Mouse (Mus musculus): ENCODE measurements around the gene V1ra8. TPM values are rescaled to one million over a fixed set of nuclear protein-coding genes. Genes with fewer than 3 reads are reported as not detected.
"Not testable (repeated sequence)": the region's sequence is repeated elsewhere in the genome, so short reads cannot be mapped to it uniquely, and the experiment has no call there.

Gene V1ra8
- polyA plus RNA-seq (2014; fragmentation: Nextera tagmentation; extraction: Ambion mirVana): not detected in 2 replicates

DNA sequence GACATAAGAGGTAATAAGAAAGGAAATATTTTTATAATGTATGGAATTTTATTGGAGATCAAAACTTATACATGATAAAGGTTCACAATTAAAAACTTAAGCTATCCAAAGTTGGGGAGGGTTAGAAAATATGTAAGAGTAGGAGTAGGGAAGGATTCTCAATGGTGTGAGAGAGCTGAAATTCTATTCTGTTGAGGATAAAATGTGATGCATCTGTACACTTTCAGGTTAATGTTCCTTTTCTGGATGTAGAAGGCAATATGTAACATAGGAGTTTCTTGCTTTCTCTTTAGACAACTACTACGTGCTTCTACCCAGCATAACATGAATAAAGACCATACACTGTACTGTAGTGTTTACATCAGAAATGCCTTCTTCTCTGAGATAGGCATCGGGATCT is at the start of gene V1ra8:
Gene V1ra8, plus strand, starts transcription at position 301 of the 400 bp plus-strand sequence.
- not testable (repeated sequence) for H3K9ac ChIP-seq (replicated peaks; ENCODE audit: low read length); H3K9me3 ChIP-seq (replicated peaks; ENCODE audit: control insufficient read depth, low read length); ATAC-seq (replicated peaks; ENCODE audit: insufficient number of reproducible peaks, low FRiP score, low TSS enrichment, low read depth); H3K4me2 ChIP-seq (ENCODE audit: low read depth, low read length); DNase-seq (ENCODE audit: low spot score); H3K27me3 ChIP-seq (ENCODE audit: control insufficient read depth, insufficient read depth, low read length); H3K4me1 ChIP-seq (ENCODE audit: control insufficient read depth, insufficient read depth, low read length); H3K27ac ChIP-seq (replicated peaks; ENCODE audit: low read depth, low read length); H3K4me3 ChIP-seq (ENCODE audit: low read depth, low read length); H3K36me3 ChIP-seq (replicated peaks; ENCODE audit: control insufficient read depth, insufficient read depth, low read depth, low read length)
- 77% methylated on average over 1 of the region's 2 CpGs for WGBS

DNA sequence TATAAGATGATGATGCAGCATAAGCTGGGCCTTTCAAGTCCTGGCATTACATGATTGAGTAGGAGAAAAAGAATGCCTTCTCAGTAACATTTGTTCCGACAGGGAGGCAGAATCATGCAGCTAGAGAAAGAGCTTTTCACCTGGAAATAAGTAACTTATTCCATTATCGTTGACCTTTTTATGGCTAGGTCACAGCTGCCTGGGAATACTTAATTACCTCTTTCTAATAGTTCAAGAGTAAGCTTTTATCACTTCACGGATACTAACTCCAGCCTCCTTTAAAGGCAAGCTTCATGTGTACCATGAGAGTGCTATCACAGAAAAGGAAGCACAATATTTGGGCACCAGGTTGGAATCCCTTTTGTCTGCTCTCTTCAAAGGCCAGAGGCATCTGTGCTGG is 42.5 kb upstream of the V1ra8 start:
- 79% methylated on average over 3 of the region's 3 CpGs for WGBS
- Histone ChIP-seq H3K36me3 (replicated peaks; ENCODE audit: control insufficient read depth, insufficient read depth, low read depth, low read length) (no peaks in the 10 kb centered on the region), H3K27me3 (ENCODE audit: control insufficient read depth, insufficient read depth, low read length) (no peaks in the 10 kb centered on the region), H3K4me1 (ENCODE audit: control insufficient read depth, insufficient read depth, low read length) (no peaks in the 10 kb centered on the region), H3K9ac (replicated peaks; ENCODE audit: low read length) (no peak overlapping the region), H3K9me3 (replicated peaks; ENCODE audit: control insufficient read depth, low read length) (no peaks in the 10 kb centered on the region), H3K27ac (replicated peaks; ENCODE audit: low read depth, low read length) (no peak overlapping the region), H3K4me2 (ENCODE audit: low read depth, low read length) (no peak overlapping the region), H3K4me3 (ENCODE audit: low read depth, low read length) (no peak overlapping the region)
- no peak for ATAC-seq (replicated peaks; ENCODE audit: insufficient number of reproducible peaks, low FRiP score, low TSS enrichment, low read depth)
- no peak for DNase-seq (ENCODE audit: low spot score)

DNA sequence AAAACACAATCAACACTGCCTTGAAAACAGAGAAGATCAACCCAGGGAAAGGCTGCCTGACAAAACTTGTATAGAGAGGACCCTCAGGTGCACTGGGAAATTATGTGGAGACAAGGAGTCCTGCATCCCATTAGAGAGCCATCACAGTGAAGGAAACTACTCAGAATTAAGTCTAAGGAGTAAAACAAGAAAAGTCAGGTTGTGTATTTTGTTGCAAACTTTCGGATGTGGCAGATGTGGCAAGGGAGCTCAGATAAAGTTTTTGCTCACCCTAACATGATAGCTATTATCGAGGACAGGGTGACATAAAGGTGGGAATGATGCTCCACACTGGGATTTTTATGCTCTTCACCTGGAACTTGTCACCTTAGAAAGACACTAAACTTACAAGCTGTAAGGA is 28.1 kb upstream of the V1ra8 start, which contains the start of gene Vmn1r52:
Gene Vmn1r52, plus strand, starts transcription at position 301 of the 400 bp plus-strand sequence.
- 83% methylated on average over 2 of the region's 2 CpGs for WGBS
- no peak for ATAC-seq (replicated peaks; ENCODE audit: insufficient number of reproducible peaks, low FRiP score, low TSS enrichment, low read depth)
- no peak within 1 kb of the TSS for H3K27ac ChIP-seq (replicated peaks; ENCODE audit: low read depth, low read length)

DNA sequence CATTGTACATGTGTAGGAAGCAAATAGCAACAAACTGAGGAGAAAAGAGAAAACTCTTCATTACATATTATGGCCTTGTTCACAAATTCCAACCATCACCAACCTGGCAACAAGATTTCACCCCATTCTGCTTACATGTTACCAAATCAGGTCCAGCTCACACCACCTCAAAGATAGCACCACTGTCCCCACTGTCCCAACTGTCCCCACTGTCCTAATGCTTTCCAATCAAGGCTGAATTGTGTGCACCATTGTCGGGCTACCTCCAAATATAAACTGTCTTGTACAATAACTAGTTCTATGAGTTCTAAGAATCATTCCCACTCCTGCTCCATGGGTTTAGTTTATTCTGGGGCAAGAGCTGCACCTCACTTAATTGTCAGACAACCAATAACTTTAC is 21.7 kb downstream of the V1ra8 start, which contains the start of gene Vmn1r53:
Gene Vmn1r53, minus strand, starts transcription at position 101 of the 400 bp plus-strand sequence.
- WGBS: 86% methylated on average over 1 of the region's 1 CpGs
- H3K27me3 ChIP-seq (ENCODE audit: control insufficient read depth, insufficient read depth, low read length): no peaks in the 10 kb centered on the region
- ATAC-seq (replicated peaks; ENCODE audit: insufficient number of reproducible peaks, low FRiP score, low TSS enrichment, low read depth) (no peak), DNase-seq (ENCODE audit: low spot score) (no peak)
- H3K4me3 ChIP-seq (ENCODE audit: low read depth, low read length): no peak within 1 kb of the TSS
- no peak within 1 kb of the TSS for H3K27ac ChIP-seq (replicated peaks; ENCODE audit: low read depth, low read length)
- H3K9me3 ChIP-seq (replicated peaks; ENCODE audit: control insufficient read depth, low read length): no peaks in the 10 kb centered on the region
- H3K4me2 ChIP-seq (ENCODE audit: low read depth, low read length): no peak within 1 kb of the TSS
- no peaks in the 10 kb centered on the region for H3K36me3 ChIP-seq (replicated peaks; ENCODE audit: control insufficient read depth, insufficient read depth, low read depth, low read length)
- H3K9ac ChIP-seq (replicated peaks; ENCODE audit: low read length): no peak within 1 kb of the TSS
- no peaks in the 10 kb centered on the region for H3K4me1 ChIP-seq (ENCODE audit: control insufficient read depth, insufficient read depth, low read length)

More for the DNA sequence above, 28.1 kb upstream of the V1ra8 start, which contains the start of gene Vmn1r52:
- Histone ChIP-seq H3K27me3 (ENCODE audit: control insufficient read depth, insufficient read depth, low read length) (no peaks in the 10 kb centered on the region), H3K4me3 (ENCODE audit: low read depth, low read length) (no peak within 1 kb of the TSS), H3K9me3 (replicated peaks; ENCODE audit: control insufficient read depth, low read length) (no peaks in the 10 kb centered on the region), H3K4me1 (ENCODE audit: control insufficient read depth, insufficient read depth, low read length) (no peaks in the 10 kb centered on the region), H3K9ac (replicated peaks; ENCODE audit: low read length) (no peak within 1 kb of the TSS), H3K4me2 (ENCODE audit: low read depth, low read length) (no peak within 1 kb of the TSS), H3K36me3 (replicated peaks; ENCODE audit: control insufficient read depth, insufficient read depth, low read depth, low read length) (no peaks in the 10 kb centered on the region)
- no peak for DNase-seq (ENCODE audit: low spot score)

DNA sequence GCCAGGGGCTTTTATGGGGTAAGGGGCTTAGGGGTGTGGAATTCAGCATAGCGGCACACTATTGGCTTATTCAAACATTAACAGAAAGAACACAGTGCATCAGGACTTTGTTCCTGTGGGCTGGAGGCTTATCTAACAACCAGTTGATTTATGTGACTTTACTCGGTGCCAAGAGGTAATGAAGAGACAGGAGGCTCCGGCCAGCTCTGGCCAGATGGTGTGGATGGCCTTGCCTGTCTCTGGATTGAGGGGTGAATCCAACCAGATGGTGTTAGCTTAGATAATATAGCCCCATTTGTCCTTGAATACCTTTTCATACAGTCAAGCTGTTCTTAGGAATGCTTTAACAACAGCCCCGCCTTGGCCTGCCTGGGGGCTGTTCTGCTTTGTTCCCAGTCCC is 29.5 kb downstream of the V1ra8 start:
- not testable (repeated sequence) for H3K4me1 ChIP-seq (ENCODE audit: control insufficient read depth, insufficient read depth, low read length); DNase-seq (ENCODE audit: low spot score); H3K9ac ChIP-seq (replicated peaks; ENCODE audit: low read length); H3K27ac ChIP-seq (replicated peaks; ENCODE audit: low read depth, low read length); ATAC-seq (replicated peaks; ENCODE audit: insufficient number of reproducible peaks, low FRiP score, low TSS enrichment, low read depth); H3K36me3 ChIP-seq (replicated peaks; ENCODE audit: control insufficient read depth, insufficient read depth, low read depth, low read length); H3K4me3 ChIP-seq (ENCODE audit: low read depth, low read length); H3K9me3 ChIP-seq (replicated peaks; ENCODE audit: control insufficient read depth, low read length); H3K4me2 ChIP-seq (ENCODE audit: low read depth, low read length); H3K27me3 ChIP-seq (ENCODE audit: control insufficient read depth, insufficient read depth, low read length)
- WGBS: 88% methylated on average over 4 of the region's 4 CpGs

DNA sequence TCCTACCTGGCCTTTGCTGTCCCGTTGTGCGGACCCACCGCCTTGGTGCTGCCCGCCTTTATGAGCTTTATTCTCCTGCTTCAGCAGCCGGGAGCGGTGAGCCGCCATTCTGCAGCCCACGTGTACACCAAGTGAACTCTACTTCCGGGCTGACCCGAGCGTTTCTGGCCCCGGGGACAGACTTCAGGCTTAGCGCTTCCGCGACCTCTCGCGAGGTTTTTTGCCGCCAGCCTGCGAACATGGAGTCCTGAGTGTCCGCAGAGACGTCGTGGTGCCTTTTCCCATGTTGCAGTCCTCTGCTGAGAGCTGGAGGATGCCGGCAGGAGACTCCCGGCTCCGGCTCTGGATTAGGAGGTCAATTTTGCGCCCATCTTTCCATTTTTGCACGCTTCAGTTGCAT is 30.1 kb downstream of the V1ra8 start:
- Histone ChIP-seq H3K27me3 (ENCODE audit: control insufficient read depth, insufficient read depth, low read length) (no peaks in the 10 kb centered on the region), H3K36me3 (replicated peaks; ENCODE audit: control insufficient read depth, insufficient read depth, low read depth, low read length) (no peaks in the 10 kb centered on the region), H3K9ac (replicated peaks; ENCODE audit: low read length) (no peak overlapping the region), H3K4me3 (ENCODE audit: low read depth, low read length) (no peak overlapping the region), H3K9me3 (replicated peaks; ENCODE audit: control insufficient read depth, low read length) (no peaks in the 10 kb centered on the region; the same call in 1 of the 2 replicates), H3K4me1 (ENCODE audit: control insufficient read depth, insufficient read depth, low read length) (no peaks in the 10 kb centered on the region), H3K27ac (replicated peaks; ENCODE audit: low read depth, low read length) (no peak overlapping the region), H3K4me2 (ENCODE audit: low read depth, low read length) (no peak overlapping the region)
- WGBS: 62% methylated on average over 27 of the region's 27 CpGs
- DNase-seq (ENCODE audit: low spot score) (no peak), ATAC-seq (replicated peaks; ENCODE audit: insufficient number of reproducible peaks, low FRiP score, low TSS enrichment, low read depth) (no peak)

DNA sequence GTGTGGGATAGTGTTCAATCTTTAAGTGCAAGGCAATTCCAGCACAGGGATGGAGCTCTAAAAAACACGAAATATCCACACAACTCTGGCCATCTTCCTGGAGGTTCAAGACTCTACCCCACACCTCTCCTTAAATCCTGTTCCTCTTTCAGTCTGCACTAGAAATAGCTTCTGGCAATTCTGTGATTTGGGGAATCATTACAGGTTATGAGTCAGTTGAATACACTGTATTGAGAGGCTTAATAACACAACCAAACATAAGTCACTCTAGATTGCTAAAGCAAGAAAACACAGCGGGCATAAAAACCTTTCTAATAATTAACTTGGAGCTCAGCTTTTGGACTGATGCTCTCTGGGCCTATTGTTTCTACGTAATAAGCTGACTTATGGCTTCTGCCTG is 41.4 kb downstream of the V1ra8 start:
- Histone ChIP-seq H3K27ac (replicated peaks; ENCODE audit: low read depth, low read length) (no peak overlapping the region), H3K4me2 (ENCODE audit: low read depth, low read length) (no peak overlapping the region), H3K4me3 (ENCODE audit: low read depth, low read length) (no peak overlapping the region), H3K9me3 (replicated peaks; ENCODE audit: control insufficient read depth, low read length) (no peaks in the 10 kb centered on the region), H3K4me1 (ENCODE audit: control insufficient read depth, insufficient read depth, low read length) (no peaks in the 10 kb centered on the region), H3K27me3 (ENCODE audit: control insufficient read depth, insufficient read depth, low read length) (no peaks in the 10 kb centered on the region), H3K9ac (replicated peaks; ENCODE audit: low read length) (no peak overlapping the region), H3K36me3 (replicated peaks; ENCODE audit: control insufficient read depth, insufficient read depth, low read depth, low read length) (no peaks in the 10 kb centered on the region)
- ATAC-seq (replicated peaks; ENCODE audit: insufficient number of reproducible peaks, low FRiP score, low TSS enrichment, low read depth) (no peak), DNase-seq (ENCODE audit: low spot score) (no peak)
- WGBS: 83% methylated on average over 3 of the region's 3 CpGs

DNA sequence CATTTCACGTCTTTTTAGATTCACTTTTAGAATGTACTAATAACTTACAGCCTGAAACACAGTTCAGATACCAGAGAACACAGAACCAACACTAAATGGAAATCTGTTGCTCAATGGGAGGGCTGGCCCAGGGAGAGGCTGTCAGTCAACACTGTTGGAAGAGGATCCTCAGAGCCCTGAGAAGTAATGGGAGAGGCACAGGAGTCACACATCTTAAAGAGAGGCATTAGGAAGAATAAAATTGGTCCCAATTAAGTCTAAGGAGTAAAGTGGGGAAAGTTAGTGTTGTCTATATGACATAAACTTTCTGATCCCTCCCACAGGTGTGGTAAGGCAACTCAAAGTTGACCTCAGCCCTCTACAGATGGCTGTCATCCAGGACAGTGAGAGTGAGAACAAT is 43.4 kb downstream of the V1ra8 start, which contains the start of gene Vmn1r54:
Gene Vmn1r54, plus strand, starts transcription at position 301 of the 400 bp plus-strand sequence.
- no peak for ATAC-seq (replicated peaks; ENCODE audit: insufficient number of reproducible peaks, low FRiP score, low TSS enrichment, low read depth)
- 79% methylated on average over 1 of the region's 1 CpGs for WGBS

More for the DNA sequence above, 43.4 kb downstream of the V1ra8 start, which contains the start of gene Vmn1r54:
- Histone ChIP-seq H3K27ac (replicated peaks; ENCODE audit: low read depth, low read length) (no peak within 1 kb of the TSS), H3K36me3 (replicated peaks; ENCODE audit: control insufficient read depth, insufficient read depth, low read depth, low read length) (no peaks in the 10 kb centered on the region), H3K4me3 (ENCODE audit: low read depth, low read length) (no peak within 1 kb of the TSS), H3K4me1 (ENCODE audit: control insufficient read depth, insufficient read depth, low read length) (no peaks in the 10 kb centered on the region), H3K27me3 (ENCODE audit: control insufficient read depth, insufficient read depth, low read length) (no peaks in the 10 kb centered on the region), H3K9me3 (replicated peaks; ENCODE audit: control insufficient read depth, low read length) (no peaks in the 10 kb centered on the region), H3K4me2 (ENCODE audit: low read depth, low read length) (no peak within 1 kb of the TSS), H3K9ac (replicated peaks; ENCODE audit: low read length) (no peak within 1 kb of the TSS)
- DNase-seq (ENCODE audit: low spot score): no peak
